Mouse (Mus musculus) hindbrain, embryonic 10.5 days (tissue): ENCODE measurements around the gene Nlrc4. TPM values are rescaled to one million over a fixed set of nuclear protein-coding genes. Genes with fewer than 3 reads are reported as not detected.
A peak's percentile ranks its signal among the peaks of the same experiment; 100 is the strongest.

ENCODE experiments used
- DNase-seq: peaks from one replicate; pipeline ENCODE4 v3.0.0-alpha.2; 2017; ENCODE audit warnings: low spot score
- H3K27ac ChIP-seq: fragments of 300-500 bp; sonication (generic); 2 replicates; pipeline ENCODE4 v1.5.1; 2016; ENCODE audit warnings: mild to moderate bottlenecking, moderate library complexity
- H3K27me3 ChIP-seq: fragments of 300-500 bp; sonication (generic); 2 replicates; pipeline ENCODE4 v1.6.1; 2016; ENCODE audit warnings: mild to moderate bottlenecking; ENCODE audit not compliant: poor library complexity, insufficient read depth, severe bottlenecking
- H3K36me3 ChIP-seq: fragments of 300-500 bp; sonication (generic); 2 replicates; pipeline ENCODE4 v1.6.1; 2016; ENCODE audit warnings: mild to moderate bottlenecking, moderate library complexity
- H3K4me1 ChIP-seq: fragments of 300-500 bp; sonication (generic); replicated peaks from 2 replicates; pipeline ENCODE4 v1.6.1; 2016; ENCODE audit warnings: mild to moderate bottlenecking
- H3K4me3 ChIP-seq: fragments of 300-500 bp; sonication (generic); 2 replicates; pipeline ENCODE4 v1.5.1; 2016; ENCODE audit warnings: mild to moderate bottlenecking, moderate library complexity
- H3K9me3 ChIP-seq: fragments of 300-500 bp; sonication (generic); 2 replicates; pipeline ENCODE4 v1.6.1; 2016; ENCODE audit warnings: mild to moderate bottlenecking, moderate library complexity
- WGBS: fragments of 180-500 bp; shearing (Covaris S2); methylation state at CpG from one replicate; pipeline ENCODE4 v1.1.7; 2016; 5-methylcytosine and 5-hydroxymethylcytosine counted together
- polyA plus RNA-seq: library from polyadenylated mRNA; unstranded; fragments of >200 nt; fragmentation: Nextera tagmentation; extraction: Ambion mirVana; gene quantifications from 2 replicates; pipeline ENCODE4 v1.2.1, GENCODE M21; 2016

The Nlrc4 gene
- polyA plus RNA-seq, 1 experiment from 2014 or later: 0.14 TPM

DNA sequence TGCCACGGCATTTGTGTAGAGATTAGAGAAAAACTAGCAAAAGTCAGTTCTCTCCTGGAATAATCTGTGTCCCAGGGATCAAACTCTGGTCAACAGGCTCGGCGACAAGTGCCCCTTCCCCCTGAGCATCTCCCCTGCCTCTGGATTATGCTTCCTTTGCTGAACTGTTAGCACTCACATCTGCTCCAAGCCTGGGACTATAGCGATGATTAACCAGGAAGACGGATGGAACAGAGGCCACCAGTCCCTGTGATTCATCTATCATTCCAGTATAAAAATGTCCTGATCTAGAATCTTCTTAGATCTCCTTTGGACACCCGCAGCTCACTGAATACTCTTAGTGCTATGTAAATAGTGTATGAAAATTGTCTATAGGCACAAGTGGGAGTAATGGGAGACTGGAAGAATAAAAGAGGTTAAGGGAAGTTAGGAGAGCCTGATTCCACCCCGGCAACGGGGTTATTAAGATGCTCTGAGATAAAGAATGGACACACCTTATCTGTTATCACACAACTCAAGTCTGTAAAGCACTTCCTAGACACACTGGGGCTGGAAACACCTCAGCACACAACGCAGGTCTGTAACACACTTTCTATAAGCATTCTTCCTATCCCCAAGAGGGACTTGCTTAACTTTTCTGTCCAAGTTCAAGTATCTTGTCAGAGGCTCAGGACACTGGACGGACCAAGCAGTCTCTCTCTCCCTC lies 817 bp downstream of the Nlrc4 start:
- H3K27ac ChIP-seq: no peak overlapping the region
- H3K4me1 ChIP-seq: no peaks in the 10 kb centered on the region
- WGBS: 79% methylated on average over 10 of the region's 10 CpGs

GRCm38 (mm10) chr17:74456825-74457224 lies 2.1 kb downstream of the Nlrc4 start:
- H3K27me3 ChIP-seq: no peaks in the 10 kb centered on the region

More for the DNA sequence above, 817 bp downstream of the Nlrc4 start:
- Histone ChIP-seq H3K36me3 (no peaks in the 10 kb centered on the region), H3K9me3 (no peaks in the 10 kb centered on the region), H3K27me3 (no peaks in the 10 kb centered on the region), H3K4me3 (no peak overlapping the region)
- DNase-seq: no peak

GRCm38 (mm10) chr17:74455426-74455825 lies 3.5 kb downstream of the Nlrc4 start:
- Histone ChIP-seq H3K27me3 (no peaks in the 10 kb centered on the region), H3K4me1 (no peaks in the 10 kb centered on the region), H3K9me3 (no peaks in the 10 kb centered on the region), H3K27ac (no peak overlapping the region), H3K4me3 (no peak overlapping the region), H3K36me3 (no peaks in the 10 kb centered on the region)
- 88% methylated on average over 4 of the region's 4 CpGs for WGBS
- no peak for DNase-seq

More at GRCm38 (mm10) chr17:74456825-74457224, 2.1 kb downstream of the Nlrc4 start:
- H3K4me1 ChIP-seq: no peaks in the 10 kb centered on the region
- H3K4me3 ChIP-seq: no peak overlapping the region
- WGBS: 95% methylated on average over 5 of the region's 5 CpGs
- no peaks in the 10 kb centered on the region for H3K9me3 ChIP-seq
- no peak for DNase-seq
- H3K36me3 ChIP-seq: no peaks in the 10 kb centered on the region
- H3K27ac ChIP-seq: no peak overlapping the region

DNA sequence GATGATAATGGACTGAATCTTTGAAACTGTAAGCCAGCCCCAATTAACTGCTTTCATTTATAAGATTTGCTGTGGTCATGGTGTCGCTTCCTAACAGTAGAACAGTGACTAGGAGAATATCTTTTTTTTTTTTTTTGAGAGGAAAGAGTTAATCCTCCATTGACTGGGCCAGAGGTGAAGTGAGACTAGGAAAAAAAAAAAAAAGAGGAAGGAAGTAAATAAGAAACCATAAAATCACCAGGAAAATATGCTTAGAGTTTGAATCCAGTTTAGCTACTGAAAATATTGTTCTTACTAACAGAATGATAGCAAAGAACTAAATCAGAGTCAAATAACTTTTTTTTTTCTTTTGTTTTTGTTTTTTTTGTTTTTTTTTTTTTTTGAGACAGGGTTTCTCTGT lies 4.3 kb downstream of the Nlrc4 start:
- Histone ChIP-seq H3K4me1 (no peaks in the 10 kb centered on the region), H3K9me3 (no peaks in the 10 kb centered on the region), H3K27ac (no peak overlapping the region), H3K4me3 (no peak overlapping the region), H3K36me3 (no peaks in the 10 kb centered on the region), H3K27me3 (no peaks in the 10 kb centered on the region)
- 84% methylated on average over 1 of the region's 1 CpGs for WGBS
- no peak for DNase-seq

GRCm38 (mm10) chr17:74453928-74454327 lies 5.0 kb downstream of the Nlrc4 start:
- DNase-seq: no peak

GRCm38 (mm10) chr17:74449776-74450175 lies 9.2 kb downstream of the Nlrc4 start:
- H3K9me3 ChIP-seq: no peaks in the 10 kb centered on the region
- no peaks in the 10 kb centered on the region for H3K27me3 ChIP-seq
- 93% methylated on average over 10 of the region's 10 CpGs for WGBS
- no peaks in the 10 kb centered on the region for H3K36me3 ChIP-seq
- no peak for DNase-seq
- no peak overlapping the region for H3K27ac ChIP-seq
- H3K4me1 ChIP-seq: no peaks in the 10 kb centered on the region
- H3K4me3 ChIP-seq: no peak overlapping the region

More at GRCm38 (mm10) chr17:74453928-74454327, 5.0 kb downstream of the Nlrc4 start:
- 85% methylated on average over 3 of the region's 3 CpGs for WGBS
- H3K4me1 ChIP-seq: no peaks in the 10 kb centered on the region
- H3K9me3 ChIP-seq: no peaks in the 10 kb centered on the region
- no peak overlapping the region for H3K4me3 ChIP-seq
- H3K27ac ChIP-seq: no peak overlapping the region
- no peaks in the 10 kb centered on the region for H3K36me3 ChIP-seq
- H3K27me3 ChIP-seq: no peaks in the 10 kb centered on the region

DNA sequence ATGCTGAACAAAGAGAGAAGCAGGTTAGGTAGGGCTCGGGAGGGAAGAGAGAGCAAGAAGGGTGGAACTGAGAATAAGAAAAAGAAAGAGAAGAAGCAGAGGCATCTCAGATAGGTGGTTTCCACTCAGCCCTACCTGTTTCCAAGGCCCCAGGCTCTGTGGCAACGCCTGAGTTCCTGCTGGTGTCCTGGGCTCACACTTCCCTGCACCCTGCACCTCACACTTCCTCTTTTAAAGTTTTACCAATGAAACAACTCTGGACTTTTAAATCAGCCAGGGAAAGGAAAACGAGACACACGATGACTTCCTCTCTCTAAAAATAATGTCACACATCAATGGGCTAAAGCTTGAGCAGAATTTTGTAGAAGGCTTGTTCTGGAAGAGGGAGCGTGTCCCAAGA lies 18.5 kb downstream of the Nlrc4 start:
- H3K9me3 ChIP-seq: no peaks in the 10 kb centered on the region
- no peak for DNase-seq
- WGBS: 82% methylated on average over 5 of the region's 5 CpGs
- no peaks in the 10 kb centered on the region for H3K27me3 ChIP-seq
- H3K4me1 ChIP-seq: no peaks in the 10 kb centered on the region
- no peak overlapping the region for H3K27ac ChIP-seq
- H3K4me3 ChIP-seq: no peak overlapping the region
- H3K36me3 ChIP-seq: no peaks in the 10 kb centered on the region

GRCm38 (mm10) chr17:74437762-74438161 lies 21.2 kb downstream of the Nlrc4 start:
- H3K36me3 ChIP-seq: no peaks in the 10 kb centered on the region
- DNase-seq: no peak
- H3K4me3 ChIP-seq: no peak overlapping the region
- no peaks in the 10 kb centered on the region for H3K4me1 ChIP-seq
- H3K27me3 ChIP-seq: no peaks in the 10 kb centered on the region
- H3K27ac ChIP-seq: no peak overlapping the region
- H3K9me3 ChIP-seq: no peaks in the 10 kb centered on the region
- 89% methylated on average over 9 of the region's 9 CpGs for WGBS

- H3K27ac ChIP-seq: no peak overlapping the region
- 81% methylated on average over 5 of the region's 5 CpGs for WGBS
Measured at GRCm38 (mm10) chr17:74432631-74433030, 26.3 kb downstream of the Nlrc4 start.

DNA sequence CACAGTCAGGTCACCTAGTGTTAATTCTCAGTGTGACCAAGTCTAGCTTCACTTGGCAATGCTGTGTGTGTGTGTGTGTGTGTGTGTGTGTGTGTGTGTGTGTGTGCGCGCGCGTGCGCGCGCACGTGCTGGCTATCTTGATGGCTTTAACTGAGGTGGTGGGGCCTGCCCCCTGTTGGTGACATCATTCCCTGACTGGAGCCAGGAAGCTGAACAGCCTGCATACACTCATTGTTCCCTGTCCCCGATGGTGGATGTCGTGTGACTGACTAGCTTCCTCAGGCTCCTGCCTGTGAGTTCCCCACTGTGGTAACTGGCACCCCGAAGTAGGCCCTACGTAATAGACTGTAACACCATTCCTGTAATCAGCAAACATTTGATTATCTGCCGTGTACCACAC lies 27.5 kb downstream of the Nlrc4 start:
- Histone ChIP-seq H3K9me3 (no peaks in the 10 kb centered on the region), H3K4me1 (no peaks in the 10 kb centered on the region), H3K27ac (no peak overlapping the region), H3K4me3 (no peak overlapping the region), H3K27me3 (no peaks in the 10 kb centered on the region), H3K36me3 (peaks cover 23% of the 10 kb centered on the region)
- DNase-seq: peak; percentile 32
- WGBS: 75% methylated on average over 13 of the region's 13 CpGs

More at GRCm38 (mm10) chr17:74432631-74433030, 26.3 kb downstream of the Nlrc4 start:
- Histone ChIP-seq H3K27me3 (no peaks in the 10 kb centered on the region), H3K4me3 (no peak overlapping the region), H3K4me1 (no peaks in the 10 kb centered on the region), H3K9me3 (no peaks in the 10 kb centered on the region), H3K36me3 (peaks cover 11% of the 10 kb centered on the region)
- no peak for DNase-seq

- no peaks in the 10 kb centered on the region for H3K4me1 ChIP-seq
- DNase-seq: no peak
- H3K27me3 ChIP-seq: no peaks in the 10 kb centered on the region
- no peak overlapping the region for H3K27ac ChIP-seq
- no peak overlapping the region for H3K4me3 ChIP-seq
- no peaks in the 10 kb centered on the region for H3K9me3 ChIP-seq
- 90% methylated on average over 8 of the region's 8 CpGs for WGBS
- H3K36me3 ChIP-seq: peaks cover 33% of the 10 kb centered on the region
Measured at GRCm38 (mm10) chr17:74430074-74430473, 28.9 kb downstream of the Nlrc4 start.

DNA sequence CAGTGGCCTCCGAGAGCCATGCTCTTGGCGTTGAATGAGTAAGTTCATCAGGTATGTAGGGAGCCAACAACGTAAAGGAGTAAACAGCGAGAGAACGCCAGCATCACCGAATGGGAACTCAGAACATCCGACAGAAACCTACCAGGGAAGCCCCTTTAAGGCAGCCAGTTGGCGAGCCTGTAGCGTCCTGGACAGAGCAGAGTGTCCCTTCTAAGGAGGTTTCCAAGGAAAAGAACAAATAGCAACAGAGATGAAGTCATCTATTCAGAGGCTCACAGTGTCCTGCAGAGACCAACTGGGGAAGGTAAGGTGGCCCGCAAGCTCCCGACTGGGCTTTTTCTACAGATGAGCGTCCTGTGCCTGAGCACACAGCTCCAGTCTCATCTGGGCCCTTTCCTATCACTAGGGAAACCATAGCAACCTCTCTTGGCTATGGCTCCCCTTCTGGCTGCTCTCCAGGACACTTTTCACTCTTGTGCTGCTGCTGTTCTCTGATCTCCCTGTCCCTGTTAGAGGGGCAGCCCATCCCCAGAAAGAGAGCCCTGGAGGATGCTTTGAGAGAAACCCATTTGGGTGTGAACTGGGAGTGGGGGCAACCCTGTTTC lies 34.4 kb downstream of the Nlrc4 start:
- Histone ChIP-seq H3K4me3 (no peak overlapping the region), H3K27me3 (peaks cover 3% of the 10 kb centered on the region; the same call in 1 of the 2 replicates), H3K4me1 (no peaks in the 10 kb centered on the region), H3K27ac (no peak overlapping the region), H3K9me3 (no peaks in the 10 kb centered on the region), H3K36me3 (peaks cover 85% of the 10 kb centered on the region)
- no peak for DNase-seq
- WGBS: 56% methylated on average over 12 of the region's 12 CpGs

DNA sequence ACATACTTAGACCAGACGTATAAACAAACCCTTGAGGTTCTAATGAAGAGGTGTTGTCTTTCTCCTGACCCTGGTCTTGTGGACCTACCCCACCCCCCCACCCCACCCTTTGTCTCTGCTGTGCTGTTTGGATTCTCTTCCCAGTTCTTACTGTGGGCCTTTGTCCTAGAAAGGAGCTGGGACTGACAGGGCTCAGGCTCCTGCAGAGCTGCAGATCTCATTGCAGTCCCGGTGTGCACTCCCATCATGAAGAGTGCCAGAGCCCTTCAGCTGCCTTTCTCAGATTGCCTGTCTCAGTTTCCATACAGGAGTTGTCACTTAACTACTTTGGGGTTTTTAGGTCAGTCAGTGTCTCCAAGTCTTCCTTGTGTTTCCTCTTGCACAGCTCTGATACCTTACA lies 38.3 kb downstream of the Nlrc4 start:
- Histone ChIP-seq H3K36me3 (peaks cover 89% of the 10 kb centered on the region), H3K27ac (no peak overlapping the region), H3K27me3 (peaks cover 9% of the 10 kb centered on the region; the same call in 1 of the 2 replicates), H3K4me3 (no peak overlapping the region), H3K9me3 (no peaks in the 10 kb centered on the region), H3K4me1 (peaks cover 6% of the 10 kb centered on the region; the same call in 1 of the 2 replicates)
- DNase-seq: no peak
- WGBS: 41% methylated on average over 2 of the region's 2 CpGs
